Mouse (Mus musculus) macrophage (primary cell): Measurements from ENCODE around the gene Saysd1. TPM values are rescaled to one million over a fixed set of nuclear protein-coding genes. Genes with fewer than 3 reads are reported as not detected.

ENCODE experiments used
- H3K27ac ChIP-seq: fragments of 350-480 bp; formaldehyde crosslinking; 2 replicates; pipeline ENCODE4 v1.9.0; 2021
- H3K36me3 ChIP-seq: fragments of 350-480 bp; formaldehyde crosslinking; 2 replicates; pipeline ENCODE4 v1.9.0; 2021; ENCODE audit errors: inconsistent target
- H3K4me3 ChIP-seq: fragments of 350-480 bp; formaldehyde crosslinking; 2 replicates; pipeline ENCODE4 v1.9.0; 2021; ENCODE audit errors: inconsistent target
- H3K79me2 ChIP-seq: fragments of 350-480 bp; formaldehyde crosslinking; 2 replicates; pipeline ENCODE4 v1.9.0; 2021; ENCODE audit errors: inconsistent target
- WGBS: methylation state at CpG from one replicate; pipeline ENCODE4 v1.1.7; 2026; ENCODE audit warnings: inconsistent platforms; ENCODE audit not compliant: missing documents; 5-methylcytosine and 5-hydroxymethylcytosine counted together
- polyA plus RNA-seq: library from polyadenylated mRNA; stranded (reverse); fragments of 250-400 nt; gene quantifications from 3 replicates; pipeline ENCODE4 v1.2.4, GENCODE M21; 2018; ENCODE audit warnings: inconsistent platforms

The Saysd1 gene
- polyA plus RNA-seq, 1 experiment from 2014 or later, result 1.5 TPM

- Histone ChIP-seq H3K27ac (no peak overlapping the region), H3K4me3 (no peak overlapping the region), H3K79me2 (no peaks in the 10 kb centered on the region), H3K36me3 (no peaks in the 10 kb centered on the region)
- 91% methylated on average over 22 of the region's 22 CpGs for WGBS
Measured at GRCm38 (mm10) chr14:20149127-20150080, 11.1 kb upstream of the Saysd1 start.

- Histone ChIP-seq H3K27ac (no peak overlapping the region), H3K4me3 (no peak overlapping the region), H3K79me2 (no peaks in the 10 kb centered on the region), H3K36me3 (no peaks in the 10 kb centered on the region)
- WGBS, result 90% methylated on average over 11 of the region's 11 CpGs
Measured at GRCm38 (mm10) chr14:20148514-20148913, 10.2 kb upstream of the Saysd1 start.

GRCm38 (mm10) chr14:20147854-20148253 lies 9.5 kb upstream of the Saysd1 start:
- Histone ChIP-seq H3K4me3 (no peak overlapping the region), H3K36me3 (no peaks in the 10 kb centered on the region), H3K27ac (no peak overlapping the region), H3K79me2 (no peaks in the 10 kb centered on the region)
- 95% methylated on average over 7 of the region's 7 CpGs for WGBS

GRCm38 (mm10) chr14:20144093-20144492 lies 5.8 kb upstream of the Saysd1 start:
- no peak overlapping the region for H3K27ac ChIP-seq
- H3K36me3 ChIP-seq, result no peaks in the 10 kb centered on the region

GRCm38 (mm10) chr14:20134965-20135671 lies 3.2 kb downstream of the Saysd1 start:
- Histone ChIP-seq H3K79me2 (no peaks in the 10 kb centered on the region), H3K4me3 (no peak overlapping the region), H3K36me3 (no peaks in the 10 kb centered on the region), H3K27ac (no peak overlapping the region)
- WGBS, result 88% methylated on average over 10 of the region's 10 CpGs

More at GRCm38 (mm10) chr14:20144093-20144492, 5.8 kb upstream of the Saysd1 start:
- no peak overlapping the region for H3K4me3 ChIP-seq
- 87% methylated on average over 4 of the region's 4 CpGs for WGBS
- H3K79me2 ChIP-seq, result no peaks in the 10 kb centered on the region

GRCm38 (mm10) chr14:20128162-20128561 lies 10.2 kb downstream of the Saysd1 start:
- H3K4me3 ChIP-seq, result no peak overlapping the region
- 89% methylated on average over 6 of the region's 6 CpGs for WGBS
- H3K36me3 ChIP-seq, result no peaks in the 10 kb centered on the region
- no peaks in the 10 kb centered on the region for H3K79me2 ChIP-seq
- no peak overlapping the region for H3K27ac ChIP-seq

- Histone ChIP-seq H3K27ac (no peak overlapping the region), H3K79me2 (no peaks in the 10 kb centered on the region), H3K36me3 (no peaks in the 10 kb centered on the region), H3K4me3 (no peak overlapping the region)
- WGBS, result 87% methylated on average over 15 of the region's 15 CpGs
Measured at GRCm38 (mm10) chr14:20127406-20128087, 10.8 kb downstream of the Saysd1 start.

- no peak overlapping the region for H3K27ac ChIP-seq
- no peaks in the 10 kb centered on the region for H3K79me2 ChIP-seq
- no peak overlapping the region for H3K4me3 ChIP-seq
- 8% methylated on average over 5 of the region's 5 CpGs for WGBS
- H3K36me3 ChIP-seq, result no peaks in the 10 kb centered on the region
Measured at GRCm38 (mm10) chr14:20120868-20121267, 17.5 kb downstream of the Saysd1 start.

- Histone ChIP-seq H3K36me3 (no peaks in the 10 kb centered on the region), H3K27ac (no peak overlapping the region), H3K4me3 (no peak overlapping the region), H3K79me2 (no peaks in the 10 kb centered on the region)
- WGBS, result 97% methylated on average over 11 of the region's 11 CpGs
Measured at GRCm38 (mm10) chr14:20120012-20120411, 18.3 kb downstream of the Saysd1 start.

GRCm38 (mm10) chr14:20116149-20116605 lies 22.2 kb downstream of the Saysd1 start:
- WGBS, result 61% methylated on average over 9 of the region's 9 CpGs
- Histone ChIP-seq H3K27ac (no peak overlapping the region), H3K4me3 (no peak overlapping the region), H3K79me2 (no peaks in the 10 kb centered on the region), H3K36me3 (no peaks in the 10 kb centered on the region)

- H3K36me3 ChIP-seq, result no peaks in the 10 kb centered on the region
- H3K4me3 ChIP-seq, result no peak overlapping the region
- H3K79me2 ChIP-seq, result no peaks in the 10 kb centered on the region
- WGBS, result 53% methylated on average over 6 of the region's 6 CpGs
- no peak overlapping the region for H3K27ac ChIP-seq
Measured at GRCm38 (mm10) chr14:20114951-20115350, 23.4 kb downstream of the Saysd1 start.

GRCm38 (mm10) chr14:20113964-20114363 lies 24.4 kb downstream of the Saysd1 start:
- Histone ChIP-seq H3K36me3 (no peaks in the 10 kb centered on the region), H3K27ac (no peak overlapping the region), H3K79me2 (no peaks in the 10 kb centered on the region), H3K4me3 (no peak overlapping the region)
- 11% methylated on average over 6 of the region's 6 CpGs for WGBS

- no peaks in the 10 kb centered on the region for H3K79me2 ChIP-seq
- WGBS, result 48% methylated on average over 7 of the region's 7 CpGs
- H3K36me3 ChIP-seq, result no peaks in the 10 kb centered on the region
- H3K4me3 ChIP-seq, result no peak overlapping the region
- H3K27ac ChIP-seq, result no peak overlapping the region
Measured at GRCm38 (mm10) chr14:20113189-20113961, 25.0 kb downstream of the Saysd1 start.

GRCm38 (mm10) chr14:20112218-20112617 lies 26.1 kb downstream of the Saysd1 start:
- Histone ChIP-seq H3K4me3 (no peak overlapping the region), H3K36me3 (no peaks in the 10 kb centered on the region), H3K79me2 (no peaks in the 10 kb centered on the region), H3K27ac (no peak overlapping the region)
- 85% methylated on average over 3 of the region's 3 CpGs for WGBS
